Mouse (Mus musculus): Measurements from ENCODE around the gene Teddm3. TPM values are rescaled to one million over a fixed set of nuclear protein-coding genes. Genes with fewer than 3 reads are reported as not detected.
"Not testable (repeated sequence)": the region's sequence is repeated elsewhere in the genome, so short reads cannot be mapped to it uniquely, and the experiment has no call there.

Gene Teddm3
- polyA plus RNA-seq, 1 experiment from 2014 or later = not detected

DNA sequence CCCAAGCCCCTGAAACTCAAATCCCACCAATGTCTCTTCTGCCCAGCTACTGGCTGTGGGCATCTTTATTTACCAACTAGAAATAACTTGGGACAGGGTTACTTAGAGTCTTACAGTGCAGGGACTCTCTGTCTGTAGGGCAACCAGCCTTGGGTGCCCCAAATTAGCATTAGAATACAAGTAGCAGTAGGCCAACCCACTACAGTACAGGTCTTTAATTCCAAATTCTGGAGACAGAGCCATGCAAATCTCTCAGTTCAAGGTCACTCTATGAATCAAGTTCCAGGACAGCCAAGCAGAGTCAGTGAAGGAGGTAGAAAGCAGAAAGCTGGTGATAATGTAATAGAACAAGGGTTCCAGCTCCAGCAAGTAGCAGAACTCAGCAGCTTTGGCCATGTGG, 30.9 kb upstream of the Teddm3 start:
- ATAC-seq (ENCODE audit: low FRiP score) = no peak

DNA sequence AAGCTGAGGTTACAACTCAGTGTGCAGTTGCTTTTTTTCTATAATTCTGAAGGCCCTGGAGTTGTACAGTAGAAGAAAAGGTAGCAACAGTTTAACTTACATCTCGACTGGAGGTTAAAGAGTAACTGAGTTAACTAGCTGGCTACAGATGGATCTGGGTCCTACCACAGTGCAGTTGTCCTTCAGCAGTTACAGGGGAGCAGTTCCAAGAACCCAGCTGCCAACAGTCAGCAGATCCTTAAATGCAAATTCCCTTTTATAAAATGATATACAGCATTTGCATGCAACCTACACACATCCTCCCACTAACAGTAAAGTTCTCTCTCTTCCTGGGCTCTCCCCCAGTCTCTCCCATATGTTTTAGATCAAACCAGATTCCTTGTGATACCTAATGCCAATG, 28.3 kb upstream of the Teddm3 start:
- H3K4me3 ChIP-seq (replicated peaks) = no peak overlapping the region
- WGBS = 65% methylated on average over 1 of the region's 1 CpGs
- no peaks in the 10 kb centered on the region for H3K27me3 ChIP-seq
- no peak overlapping the region for H3K4me2 ChIP-seq
- H3K9ac ChIP-seq = no peak overlapping the region
- no peaks in the 10 kb centered on the region for H3K36me3 ChIP-seq (replicated peaks)
- no peaks in the 10 kb centered on the region for H3K9me3 ChIP-seq
- no peak overlapping the region for H3K27ac ChIP-seq
- peaks cover 3% of the 10 kb centered on the region; the same call in 1 of the 2 replicates for H3K4me1 ChIP-seq
- no peak for ATAC-seq (ENCODE audit: low FRiP score)

More for the DNA sequence above, 30.9 kb upstream of the Teddm3 start:
- Histone ChIP-seq H3K4me1 (peaks cover 7% of the 10 kb centered on the region), H3K4me2 (no peak overlapping the region), H3K4me3 (replicated peaks) (no peak overlapping the region), H3K36me3 (replicated peaks) (no peaks in the 10 kb centered on the region), H3K9ac (no peak overlapping the region), H3K27me3 (no peaks in the 10 kb centered on the region), H3K27ac (no peak overlapping the region), H3K9me3 (no peaks in the 10 kb centered on the region)

DNA sequence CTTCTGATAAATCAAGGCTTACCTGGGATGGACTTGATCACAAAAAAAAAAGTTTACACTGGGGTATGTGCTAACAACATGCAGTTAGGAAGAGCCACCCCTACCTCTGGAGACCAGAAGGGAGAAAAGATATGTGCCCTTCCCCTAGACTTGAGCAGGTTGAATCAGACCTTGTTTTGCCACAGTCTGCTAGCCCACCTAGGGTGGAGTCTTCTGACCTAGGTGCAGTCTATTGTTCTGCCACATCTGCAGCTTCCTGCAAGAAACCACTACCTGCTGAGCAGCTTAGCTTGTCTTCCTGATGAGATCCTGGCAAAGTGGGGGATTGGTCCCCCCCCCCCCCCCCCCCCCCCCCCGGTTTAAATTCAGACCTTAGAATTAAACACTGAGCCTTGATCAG, 21.4 kb upstream of the Teddm3 start:
- Histone ChIP-seq H3K4me1 (no peaks in the 10 kb centered on the region), H3K36me3 (replicated peaks) (no peaks in the 10 kb centered on the region), H3K27me3 (no peaks in the 10 kb centered on the region), H3K9me3 (no peaks in the 10 kb centered on the region), H3K4me2 (no peak overlapping the region), H3K4me3 (replicated peaks) (no peak overlapping the region), H3K27ac (no peak overlapping the region), H3K9ac (no peak overlapping the region)
- no peak for ATAC-seq (ENCODE audit: low FRiP score)
- WGBS = 0% methylated on average over 1 of the region's 1 CpGs

GRCm38 (mm10) chr16:21168730-21169129, 14.9 kb upstream of the Teddm3 start:
- H3K27me3 ChIP-seq = no peaks in the 10 kb centered on the region
- no peak for ATAC-seq (ENCODE audit: low FRiP score)
- no peak overlapping the region for H3K9ac ChIP-seq
- H3K4me3 ChIP-seq (replicated peaks) = no peak overlapping the region
- WGBS = 91% methylated on average over 13 of the region's 13 CpGs
- no peak overlapping the region for H3K27ac ChIP-seq
- no peak overlapping the region for H3K4me2 ChIP-seq
- H3K4me1 ChIP-seq = no peaks in the 10 kb centered on the region
- H3K9me3 ChIP-seq = no peaks in the 10 kb centered on the region
- H3K36me3 ChIP-seq (replicated peaks) = no peaks in the 10 kb centered on the region

- H3K27ac ChIP-seq; H3K4me3 ChIP-seq (replicated peaks); H3K9ac ChIP-seq; H3K27me3 ChIP-seq; H3K36me3 ChIP-seq (replicated peaks); H3K9me3 ChIP-seq; H3K4me1 ChIP-seq: not testable (repeated sequence)
- WGBS = 15% methylated on average over 16 of the region's 19 CpGs
- ATAC-seq (ENCODE audit: low FRiP score) = peak; percentile 55; the same call in 1 of the 2 replicates
- peak overlapping the region; percentile 4; the same call in 1 of the 2 replicates for H3K4me2 ChIP-seq
Measured at GRCm38 (mm10) chr16:21165343-21166220, 11.8 kb upstream of the Teddm3 start.

- H3K4me3 ChIP-seq (replicated peaks); H3K27ac ChIP-seq; H3K9me3 ChIP-seq; H3K4me2 ChIP-seq; H3K36me3 ChIP-seq (replicated peaks); ATAC-seq (ENCODE audit: low FRiP score); H3K27me3 ChIP-seq; H3K4me1 ChIP-seq; H3K9ac ChIP-seq: not testable (repeated sequence)
- WGBS = 91% methylated on average over 3 of the region's 3 CpGs
Measured at GRCm38 (mm10) chr16:21163423-21163822, 9.6 kb upstream of the Teddm3 start.

GRCm38 (mm10) chr16:21159226-21159625, 5.4 kb upstream of the Teddm3 start:
- H3K36me3 ChIP-seq (replicated peaks); H3K9me3 ChIP-seq; H3K27ac ChIP-seq; H3K4me3 ChIP-seq (replicated peaks); ATAC-seq (ENCODE audit: low FRiP score); H3K27me3 ChIP-seq; H3K4me2 ChIP-seq; H3K4me1 ChIP-seq; H3K9ac ChIP-seq: not testable (repeated sequence)
- WGBS = 97% methylated on average over 1 of the region's 1 CpGs

DNA sequence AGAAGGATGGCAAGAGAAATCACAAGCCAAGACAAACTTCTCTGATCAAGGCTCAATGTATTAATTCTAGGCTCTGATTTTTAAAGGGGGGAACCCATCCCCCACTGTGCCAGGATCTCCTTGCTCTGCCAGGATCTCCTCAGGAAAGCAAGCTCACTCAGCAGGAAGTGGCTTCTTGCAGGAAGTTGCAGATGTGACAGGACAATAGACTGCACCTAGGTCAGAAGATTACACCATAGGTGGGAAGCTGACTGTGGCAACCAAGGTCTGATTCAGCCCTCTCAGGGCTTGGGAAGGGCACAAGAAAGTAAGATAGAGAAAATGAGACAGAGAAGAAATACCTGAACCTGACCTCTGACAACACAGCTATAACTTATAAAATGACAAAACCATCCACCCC, 2.5 kb upstream of the Teddm3 start:
- not testable (repeated sequence) for H3K9me3 ChIP-seq; H3K4me2 ChIP-seq; H3K27me3 ChIP-seq; H3K36me3 ChIP-seq (replicated peaks); H3K9ac ChIP-seq; H3K4me1 ChIP-seq; H3K4me3 ChIP-seq (replicated peaks); H3K27ac ChIP-seq; ATAC-seq (ENCODE audit: low FRiP score)

DNA sequence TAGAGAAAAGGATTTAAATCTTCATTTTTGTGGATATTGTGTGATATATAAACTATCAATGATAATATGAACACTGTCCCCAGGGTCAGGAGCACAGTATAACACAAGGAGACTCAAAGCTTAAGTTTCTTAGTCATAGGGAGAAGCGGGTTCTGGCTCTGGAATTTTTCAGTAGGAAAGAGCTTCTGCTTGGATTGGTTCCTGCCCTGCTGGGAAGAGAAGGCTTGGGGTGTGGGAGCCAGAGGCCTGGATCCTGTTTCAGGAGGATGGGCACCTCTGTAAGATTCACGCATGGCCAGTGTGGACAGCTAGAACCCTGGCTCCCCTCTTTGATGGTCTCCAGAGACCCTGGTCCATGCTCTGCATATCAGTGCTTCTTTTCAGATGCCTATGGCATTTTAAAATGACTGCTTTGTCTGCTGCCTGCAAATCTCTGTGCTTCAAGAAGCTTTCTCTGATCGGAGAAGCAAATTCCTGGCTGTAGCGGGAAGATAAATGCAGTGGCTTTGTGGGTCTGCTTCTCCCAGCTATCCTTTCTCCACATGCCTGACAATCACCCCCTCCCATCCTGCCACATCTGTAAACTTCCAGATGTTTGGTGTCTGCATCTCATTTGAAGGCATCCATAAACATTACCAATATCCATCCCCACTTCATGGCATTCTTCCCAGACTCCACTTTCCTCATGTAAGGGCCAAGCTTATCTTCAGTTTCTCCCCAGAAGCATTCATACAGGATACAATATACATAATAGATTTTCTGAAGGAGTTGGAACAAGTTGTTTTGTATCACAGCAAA, 2.0 kb downstream of the Teddm3 start:
- no peak overlapping the region for H3K9ac ChIP-seq
- no peaks in the 10 kb centered on the region for H3K4me1 ChIP-seq
- 73% methylated on average over 4 of the region's 4 CpGs for WGBS
- no peak overlapping the region for H3K4me3 ChIP-seq (replicated peaks)
- no peaks in the 10 kb centered on the region for H3K9me3 ChIP-seq
- no peaks in the 10 kb centered on the region for H3K27me3 ChIP-seq
- no peaks in the 10 kb centered on the region for H3K36me3 ChIP-seq (replicated peaks)
- H3K4me2 ChIP-seq = no peak overlapping the region
- no peak overlapping the region for H3K27ac ChIP-seq
- no peak for ATAC-seq (ENCODE audit: low FRiP score)

DNA sequence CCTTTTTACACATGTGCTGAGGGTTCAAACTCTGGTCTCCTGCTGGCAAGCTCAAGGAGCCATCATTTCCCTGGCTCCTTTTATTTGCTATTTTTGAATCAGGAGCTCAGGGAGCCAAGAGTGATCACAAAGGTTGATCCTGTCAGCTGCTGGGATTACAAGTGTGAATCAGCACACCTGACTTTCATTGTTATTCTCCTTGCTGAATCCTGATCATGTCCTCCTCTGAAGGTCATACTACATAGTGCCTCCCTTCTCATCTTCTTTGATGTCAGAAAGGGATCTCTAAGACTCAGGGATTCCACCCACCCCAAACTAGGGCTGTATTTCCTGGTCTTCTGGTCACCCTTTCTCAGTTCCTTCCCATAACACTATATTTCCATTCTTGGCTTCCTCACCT, 3.9 kb downstream of the Teddm3 start:
- Histone ChIP-seq H3K36me3 (replicated peaks) (no peaks in the 10 kb centered on the region), H3K4me1 (no peaks in the 10 kb centered on the region), H3K27me3 (no peaks in the 10 kb centered on the region), H3K27ac (no peak overlapping the region), H3K9ac (no peak overlapping the region), H3K4me2 (no peak overlapping the region), H3K4me3 (replicated peaks) (no peak overlapping the region), H3K9me3 (no peaks in the 10 kb centered on the region)
- no peak for ATAC-seq (ENCODE audit: low FRiP score)

DNA sequence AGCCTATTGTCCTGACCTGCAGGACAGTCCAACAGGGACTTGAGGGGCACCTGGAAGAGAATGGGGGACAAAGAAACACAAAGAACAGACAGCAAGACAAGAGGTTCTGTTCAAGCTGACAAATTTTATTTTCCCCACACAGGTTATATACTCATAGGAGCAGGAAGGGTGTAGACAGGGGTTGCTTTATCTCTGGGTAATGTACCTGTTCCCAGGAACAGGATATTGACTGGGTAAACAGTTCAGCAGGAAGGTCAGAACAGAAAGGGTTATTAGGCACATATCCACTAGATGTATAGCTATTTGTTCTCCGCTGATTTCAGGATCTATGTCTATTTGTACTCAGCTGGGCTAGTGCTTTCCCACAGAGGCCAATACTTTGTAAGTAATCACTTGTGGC, 5.3 kb downstream of the Teddm3 start:
- not testable (repeated sequence) for H3K4me3 ChIP-seq (replicated peaks); ATAC-seq (ENCODE audit: low FRiP score); H3K27ac ChIP-seq; H3K36me3 ChIP-seq (replicated peaks); H3K9me3 ChIP-seq; H3K27me3 ChIP-seq; H3K9ac ChIP-seq; H3K4me1 ChIP-seq; H3K4me2 ChIP-seq
- WGBS = 94% methylated on average over 1 of the region's 1 CpGs

- Histone ChIP-seq H3K4me1 (no peaks in the 10 kb centered on the region), H3K9me3 (no peaks in the 10 kb centered on the region), H3K27me3 (no peaks in the 10 kb centered on the region), H3K36me3 (replicated peaks) (no peaks in the 10 kb centered on the region), H3K9ac (no peak overlapping the region), H3K27ac (no peak overlapping the region), H3K4me2 (no peak overlapping the region), H3K4me3 (replicated peaks) (no peak overlapping the region)
- WGBS = 51% methylated on average over 1 of the region's 1 CpGs
- no peak for ATAC-seq (ENCODE audit: low FRiP score)
Measured at GRCm38 (mm10) chr16:21136312-21137083, 17.3 kb downstream of the Teddm3 start.

Measured in forebrain, embryonic 12.5 days (tissue).